Mouse (Mus musculus) ES-E14 (cell line): ENCODE measurements around the gene Exosc6. TPM values are rescaled to one million over a fixed set of nuclear protein-coding genes. Genes with fewer than 3 reads are reported as not detected.
A peak's percentile ranks its signal among the peaks of the same experiment; 100 is the strongest.
"Not testable (repeated sequence)": the region's sequence is repeated elsewhere in the genome, so short reads cannot be mapped to it uniquely, and the experiment has no call there.

Experiments
- DNase-seq: peaks from one replicate; pipeline ENCODE4 v3.0.0-alpha.2; 2013; ENCODE audit warnings: low read depth, low spot score
- H3K27ac ChIP-seq: 2 replicates; pipeline ENCODE4 v1.5.1; 2012; ENCODE audit warnings: low read depth, mild to moderate bottlenecking, low read length, moderate library complexity, mixed read lengths; ENCODE audit not compliant: poor library complexity, insufficient read depth, severe bottlenecking
- H3K36me3 ChIP-seq: 2 replicates; pipeline ENCODE4 v1.6.1; 2012; ENCODE audit warnings: mild to moderate bottlenecking, low read length, moderate library complexity, mixed read lengths; ENCODE audit not compliant: control insufficient read depth, poor library complexity, insufficient read depth, severe bottlenecking
- H3K4me1 ChIP-seq, 2 experiments: fragments of 150-350 bp in 1 of 2; sonication (generic) in 1 of 2; 2 replicates each; pipeline ENCODE4 v1.6.1; 2012; ENCODE audit warnings: low read length in 2 of 2, mild to moderate bottlenecking in 1 of 2, mixed read lengths in 1 of 2; ENCODE audit not compliant: control insufficient read depth in 2 of 2, insufficient read depth in 2 of 2, poor library complexity in 1 of 2
- H3K4me3 ChIP-seq, 2 experiments: fragments of 150-350 bp in 1 of 2; sonication (generic) in 1 of 2; 2 replicates each; pipeline ENCODE4 v1.5.1; 2012; ENCODE audit warnings: low read length in 2 of 2, low read depth in 1 of 2, mild to moderate bottlenecking in 1 of 2, mixed read lengths in 1 of 2; ENCODE audit not compliant: insufficient read depth in 1 of 2, poor library complexity in 1 of 2, severe bottlenecking in 1 of 2
- H3K9ac ChIP-seq: 2 replicates; pipeline ENCODE4 v1.6.1; 2012; ENCODE audit warnings: low read depth, mild to moderate bottlenecking, low read length, mixed read lengths; ENCODE audit not compliant: poor library complexity, insufficient read depth, severe bottlenecking
- H3K9me3 ChIP-seq: fragments of 150-350 bp; sonication (generic); 2 replicates; pipeline ENCODE4 v1.6.1; 2012; ENCODE audit warnings: low read depth, mild to moderate bottlenecking, low read length; ENCODE audit not compliant: control insufficient read depth, insufficient read depth
- CHD2 ChIP-seq: IDR thresholded peaks from 2 replicates; pipeline ENCODE4 v1.6.1; 2014; ENCODE audit warnings: mild to moderate bottlenecking, low read depth, low read length, inconsistent platforms
- HCFC1 ChIP-seq: IDR thresholded peaks from 2 replicates; pipeline ENCODE4 v1.6.1; 2012; ENCODE audit warnings: low read length, inconsistent platforms, borderline replicate concordance; ENCODE audit not compliant: insufficient read depth
- MAFK ChIP-seq: IDR thresholded peaks from 2 replicates; pipeline ENCODE4 v1.6.1; 2014; ENCODE audit warnings: mild to moderate bottlenecking, low read depth, low read length, inconsistent platforms; ENCODE audit not compliant: insufficient read depth
- ZC3H11A ChIP-seq: IDR thresholded peaks from 2 replicates; pipeline ENCODE4 v1.6.1; 2012; ENCODE audit warnings: low read depth, mild to moderate bottlenecking, inconsistent platforms, low read length, borderline replicate concordance
- ZNF384 ChIP-seq: IDR thresholded peaks from 2 replicates; pipeline ENCODE4 v1.6.1; 2012; ENCODE audit warnings: low read depth, low read length, inconsistent platforms
- in situ Hi-C, 2 experiments: fragments of 600-800 bp; cut with MboI; formaldehyde crosslinking; loops; one replicate each; pipeline ENCODE4 v1.15.1; 2025; ENCODE audit warnings: low sequenced_read_pairs in 2 of 2, inconsistent platforms in 1 of 2; ENCODE audit not compliant: unreplicated experiment in 2 of 2
- total RNA-seq: library from RNA; depleted of rRNA; stranded (reverse); fragments of 300-350 nt; gene quantifications from 2 replicates; pipeline ENCODE4 v1.2.3, GENCODE M21; 2012; rRNA removed

Exosc6 gene
- total RNA-seq, 1 experiment, result 2.6 TPM

DNA sequence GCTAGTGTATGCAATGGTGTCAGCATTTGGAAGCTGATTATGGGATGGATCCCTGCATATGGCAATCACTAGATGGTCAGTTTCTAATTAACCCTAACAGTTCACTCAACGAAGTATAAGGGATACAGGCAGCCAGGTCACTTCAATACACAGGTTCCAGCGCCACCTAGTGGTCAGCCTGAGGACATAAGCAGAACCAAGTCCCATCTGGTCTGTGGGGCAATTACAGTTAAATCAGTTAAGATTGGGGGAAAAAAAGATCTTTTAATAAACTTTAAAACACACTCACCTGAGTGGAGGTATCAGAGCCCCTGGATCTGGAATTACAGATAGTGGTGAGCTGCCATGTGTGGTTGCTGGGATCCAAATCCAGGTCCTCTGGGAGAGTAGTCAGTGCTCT is 34.0 kb downstream of the Exosc6 start:
- in situ Hi-C loops, result no loop called here
- TF ChIP-seq MAFK, result no peak
- TF ChIP-seq ZC3H11A, result peak; percentile 66
- no peak for TF ChIP-seq CHD2
- Histone ChIP-seq H3K36me3 (no peaks in the 10 kb centered on the region), H3K9ac (no peak overlapping the region), H3K4me1 (no peaks in the 10 kb centered on the region; a peak in 1 of 4 replicates), H3K9me3 (no peaks in the 10 kb centered on the region), H3K4me3 (no peak overlapping the region), H3K27ac (no peak overlapping the region)
- DNase-seq, result peak; percentile 57

DNA sequence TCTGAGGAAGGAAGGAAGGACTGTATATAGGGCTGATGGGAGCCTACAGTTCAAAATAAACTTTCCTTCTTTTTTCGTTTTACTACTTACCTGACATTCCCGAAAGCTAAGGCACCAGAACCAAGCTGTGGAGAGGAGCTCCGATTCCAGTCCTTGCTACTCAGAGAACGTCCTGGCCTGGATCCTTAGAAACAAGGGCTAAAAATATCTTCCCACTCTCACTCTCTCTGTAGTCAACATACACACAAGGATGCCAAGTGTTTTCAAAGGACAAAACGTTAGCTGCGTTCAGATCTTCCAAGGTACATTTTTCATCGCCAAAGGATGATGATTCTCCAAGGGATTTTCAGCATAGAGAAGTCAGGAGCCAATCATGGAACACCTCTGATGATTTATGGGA is 35.6 kb downstream of the Exosc6 start:
- no peak overlapping the region for H3K9ac ChIP-seq
- TF ChIP-seq ZNF384, result no peak
- TF ChIP-seq CHD2, result no peak
- no peak for TF ChIP-seq HCFC1
- no peak for TF ChIP-seq ZC3H11A
- TF ChIP-seq MAFK, result no peak
- H3K4me3 ChIP-seq, result no peak overlapping the region
- H3K36me3 ChIP-seq, result no peaks in the 10 kb centered on the region
- no peaks in the 10 kb centered on the region for H3K9me3 ChIP-seq
- no peak overlapping the region for H3K27ac ChIP-seq
- DNase-seq, result no peak
- in situ Hi-C loops, result no loop called here
- no peaks in the 10 kb centered on the region; a peak in 1 of 4 replicates for H3K4me1 ChIP-seq

- H3K36me3 ChIP-seq, DNase-seq, H3K9me3 ChIP-seq, H3K27ac ChIP-seq, H3K4me1 ChIP-seq, H3K4me3 ChIP-seq, in situ Hi-C loops, H3K9ac ChIP-seq: not testable (repeated sequence)
Observed at GRCm38 (mm10) chr8:111092326-111092725, 36.2 kb downstream of the Exosc6 start, which contains the start of gene Clec18a. Gene Clec18a, minus strand, starts transcription at chr8:111092426.

DNA sequence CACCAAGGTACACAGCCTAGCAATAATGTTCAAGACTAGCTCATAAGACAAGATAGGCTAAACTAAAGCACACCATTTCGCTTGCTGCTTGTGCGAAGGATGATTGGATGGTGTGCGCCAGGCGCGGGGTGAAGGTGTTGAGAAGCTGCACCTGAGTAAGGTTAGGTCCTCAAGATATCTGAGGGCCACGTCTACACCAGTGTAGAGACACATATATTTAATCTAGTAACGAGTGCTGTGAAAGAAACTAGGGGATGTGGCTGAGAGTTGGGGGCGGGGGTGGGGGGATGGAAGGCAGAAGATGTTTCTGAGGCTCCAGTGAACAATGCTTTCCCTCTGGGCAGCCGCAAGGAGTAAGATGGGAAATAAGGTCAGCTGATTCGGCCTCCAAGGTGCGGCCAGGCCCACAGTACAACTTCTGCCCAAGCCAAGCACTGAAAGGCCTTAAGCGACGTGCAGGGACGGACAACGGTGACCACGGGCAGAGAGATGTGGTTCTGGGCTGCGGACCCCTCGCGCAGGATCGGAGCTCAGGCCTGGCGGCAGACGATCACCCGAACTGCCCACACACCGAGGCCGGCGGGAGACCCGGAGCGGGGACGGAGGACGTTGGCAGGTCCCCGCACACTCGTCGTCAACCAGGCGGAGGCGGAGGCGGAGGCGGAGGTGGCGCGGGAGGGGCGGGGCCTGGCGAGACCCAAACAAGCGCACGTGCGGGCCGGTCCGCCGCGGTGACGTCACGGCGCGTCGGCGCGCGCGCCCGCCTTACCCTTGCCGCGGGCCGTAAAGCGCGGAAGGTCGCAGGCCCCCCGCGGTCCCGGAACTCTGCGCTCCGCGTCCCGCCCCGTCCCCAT is 38.0 kb downstream of the Exosc6 start, which contains the start of gene Pdpr:
Gene Pdpr, plus strand, starts transcription at position 766 of the 854 bp plus-strand sequence.
- peak within 1 kb of the TSS; percentile 87 to 99 for H3K4me3 ChIP-seq
- H3K27ac ChIP-seq, result peak within 1 kb of the TSS; percentile 71; the same call in 1 of the 2 replicates
- peak; percentile 62 for DNase-seq
- H3K9ac ChIP-seq, result peak within 1 kb of the TSS; percentile 84
- no peak for TF ChIP-seq CHD2
- no peak for TF ChIP-seq HCFC1
- TF ChIP-seq ZC3H11A, result no peak
- TF ChIP-seq MAFK, result no peak
- no peak for TF ChIP-seq ZNF384
- H3K4me1 ChIP-seq, result no peaks in the 10 kb centered on the region; a peak in 1 of 4 replicates
- no peaks in the 10 kb centered on the region for H3K9me3 ChIP-seq
- H3K36me3 ChIP-seq, result no peaks in the 10 kb centered on the region
- in situ Hi-C loops, result no loop called here

DNA sequence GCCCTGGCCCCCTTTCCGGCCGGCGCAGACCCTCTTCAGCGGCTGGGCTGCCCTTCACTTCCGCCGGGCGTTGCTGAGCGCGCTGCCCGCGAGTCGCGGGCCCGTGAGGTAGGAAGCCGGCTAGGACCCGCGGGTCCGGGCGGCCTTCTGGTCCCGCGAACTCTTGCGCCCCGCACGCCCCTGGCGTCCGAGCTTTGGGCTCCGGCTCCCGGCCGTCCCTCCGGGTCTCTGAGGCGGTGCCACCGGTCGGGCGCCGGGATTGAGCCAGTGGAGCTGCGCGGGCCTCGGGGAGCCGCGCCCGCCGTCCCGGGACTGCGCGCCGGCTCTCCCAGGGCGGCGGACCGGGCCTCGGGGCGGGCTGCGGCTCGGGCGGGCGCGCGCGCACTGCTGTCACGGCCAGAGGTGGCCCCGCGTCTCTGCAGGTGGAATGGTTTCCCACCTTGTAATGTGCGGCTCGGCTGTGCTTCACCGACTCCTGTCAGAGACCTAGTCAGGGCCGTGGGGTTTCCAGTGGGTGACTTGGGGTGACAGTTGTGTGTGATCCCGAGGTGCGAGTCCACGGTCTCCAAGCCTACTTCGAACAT is 38.7 kb downstream of the Exosc6 start:
- H3K9ac ChIP-seq, result peak overlapping the region; percentile 82
- H3K9me3 ChIP-seq, H3K36me3 ChIP-seq, H3K4me1 ChIP-seq, in situ Hi-C loops, H3K27ac ChIP-seq, DNase-seq: not testable (repeated sequence)
- H3K4me3 ChIP-seq, result peak overlapping the region; percentile 62 to 87

Other genes with a start within 250 kb of the Exosc6 start
- 59.4 and 64.7 TPM in 2 replicates for gene Cog4, start 209.7 kb upstream of the Exosc6 start, total RNA-seq
- 210 and 244 TPM in 2 replicates for gene Sf3b3, start 209.6 kb upstream of the Exosc6 start, total RNA-seq
- gene Fuk, start 153.9 kb upstream of the Exosc6 start, total RNA-seq, result 17.8 and 23.3 TPM in 2 replicates
- gene St3gal2, start 136.4 kb upstream of the Exosc6 start, total RNA-seq, result 7.5 and 12.4 TPM in 2 replicates
- 32.6 and 35.5 TPM in 2 replicates for gene Ddx19a, start 58.5 kb upstream of the Exosc6 start, total RNA-seq
- 25.3 and 30.2 TPM in 2 replicates for gene Ddx19b, start 24.6 kb upstream of the Exosc6 start, total RNA-seq
- gene Aars, start 23.2 kb upstream of the Exosc6 start, total RNA-seq, result 211 and 247 TPM in 2 replicates
- 0.22 TPM in 1 of 2 replicates, not detected in the other for gene Clec18a, start 36.1 kb downstream of the Exosc6 start, total RNA-seq
- 23.6 and 25.6 TPM in 2 replicates for gene Pdpr, start 38.3 kb downstream of the Exosc6 start, total RNA-seq
- 87.4 and 136 TPM in 2 replicates for gene Glg1, start 202.9 kb downstream of the Exosc6 start, total RNA-seq
- gene Rfwd3, start 243.9 kb downstream of the Exosc6 start, total RNA-seq, result 43.1 and 73.8 TPM in 2 replicates